Mouse (Mus musculus) limb, embryonic 14.5 days (tissue): Measurements from ENCODE around the gene Pcdh19. TPM values are rescaled to one million over a fixed set of nuclear protein-coding genes. Genes with fewer than 3 reads are reported as not detected.

Experiments used
- ATAC-seq: fragments of 200-750 bp; cut with Nextera tagmentation; 2 replicates; pipeline ENCODE4 v1.8.0; 2017; ENCODE audit warnings: low read depth, moderate number of reproducible peaks, moderate TSS enrichment; ENCODE audit not compliant: low FRiP score
- DNase-seq: peaks from one replicate; pipeline ENCODE4 v3.0.0-alpha.2; 2015; ENCODE audit warnings: low spot score
- H3K27ac ChIP-seq: fragments of 300-500 bp; sonication (generic); replicated peaks from 2 replicates; pipeline ENCODE4 v1.5.1; 2014; ENCODE audit warnings: low read depth, mild to moderate bottlenecking, low read length, moderate library complexity, mixed read lengths
- H3K27me3 ChIP-seq: fragments of 300-500 bp; sonication (generic); 2 replicates; pipeline ENCODE4 v1.6.1; 2014; ENCODE audit warnings: low read length, mixed read lengths; ENCODE audit not compliant: control insufficient read depth, insufficient read depth
- H3K36me3 ChIP-seq: fragments of 300-500 bp; sonication (generic); 2 replicates; pipeline ENCODE4 v1.6.1; 2014; ENCODE audit warnings: mild to moderate bottlenecking, low read length, moderate library complexity, mixed read lengths; ENCODE audit not compliant: control insufficient read depth, insufficient read depth
- H3K4me1 ChIP-seq: fragments of 300-500 bp; sonication (generic); 2 replicates; pipeline ENCODE4 v1.6.1; 2014; ENCODE audit warnings: antibody characterized with exemption, low read length, mixed read lengths; ENCODE audit not compliant: control insufficient read depth, insufficient read depth
- H3K4me2 ChIP-seq: fragments of 300-500 bp; sonication (generic); replicated peaks from 2 replicates; pipeline ENCODE4 v1.6.1; 2014; ENCODE audit warnings: low read depth, mild to moderate bottlenecking, low read length, moderate library complexity; ENCODE audit not compliant: severe bottlenecking
- H3K4me3 ChIP-seq: fragments of 300-500 bp; sonication (generic); replicated peaks from 2 replicates; pipeline ENCODE4 v1.5.1; 2014; ENCODE audit warnings: low read length
- H3K9ac ChIP-seq: fragments of 300-500 bp; sonication (generic); 2 replicates; pipeline ENCODE4 v1.6.1; 2014; ENCODE audit warnings: mild to moderate bottlenecking, low read depth, low read length, moderate library complexity; ENCODE audit not compliant: severe bottlenecking
- H3K9me3 ChIP-seq: fragments of 300-500 bp; sonication (generic); 2 replicates; pipeline ENCODE4 v1.6.1; 2016; ENCODE audit warnings: low read length; ENCODE audit not compliant: control insufficient read depth
- POLR2A ChIP-seq: fragments of 200-500 bp; IDR thresholded peaks from 2 replicates; pipeline ENCODE4 v1.8.0; 2012; ENCODE audit warnings: inconsistent platforms, mild to moderate bottlenecking, moderate library complexity, borderline replicate concordance; ENCODE audit not compliant: insufficient read depth, insufficient read length; ENCODE audit errors: extremely low read depth
- WGBS: fragments of 180-500 bp; shearing (Covaris S2); extraction: QIAGEN DNeasy Blood & Tissue Kit; methylation state at CpG from one replicate; pipeline ENCODE4 v1.1.7; 2014; 5-methylcytosine and 5-hydroxymethylcytosine counted together
- polyA plus RNA-seq, 2 experiments: library from polyadenylated mRNA; depleted of rRNA in 1 of 2; stranded (reverse) in 1 of 2; unstranded in 1 of 2; fragments of >200 nt; fragmentation: Nextera tagmentation in 1 of 2; extraction: Ambion mirVana in 1 of 2; gene quantifications; 2 replicates each; pipeline versions ENCODE4 v1.2.1 to v1.2.3; 2012 to 2014

The Pcdh19 gene
- polyA plus RNA-seq, 2 experiments: 5.0 to 7.6 TPM

GRCm38 (mm10) chrX:133601195-133601594 is 87.6 kb downstream of the Pcdh19 start:
- ATAC-seq (no peak), DNase-seq (no peak)
- no peak overlapping the region for H3K4me3 ChIP-seq
- no peak overlapping the region for H3K9ac ChIP-seq
- no peak overlapping the region for H3K4me2 ChIP-seq
- no peaks in the 10 kb centered on the region for H3K27me3 ChIP-seq
- 87% methylated on average over 2 of the region's 2 CpGs for WGBS
- 0 out of 2 replicates have a peak, but pooled peaks cover 3% of the 10 kb centered on the region for H3K4me1 ChIP-seq
- H3K27ac ChIP-seq: no peak overlapping the region
- H3K36me3 ChIP-seq: no peaks in the 10 kb centered on the region
- no peaks in the 10 kb centered on the region for H3K9me3 ChIP-seq
- TF ChIP-seq POLR2A: no peak

DNA sequence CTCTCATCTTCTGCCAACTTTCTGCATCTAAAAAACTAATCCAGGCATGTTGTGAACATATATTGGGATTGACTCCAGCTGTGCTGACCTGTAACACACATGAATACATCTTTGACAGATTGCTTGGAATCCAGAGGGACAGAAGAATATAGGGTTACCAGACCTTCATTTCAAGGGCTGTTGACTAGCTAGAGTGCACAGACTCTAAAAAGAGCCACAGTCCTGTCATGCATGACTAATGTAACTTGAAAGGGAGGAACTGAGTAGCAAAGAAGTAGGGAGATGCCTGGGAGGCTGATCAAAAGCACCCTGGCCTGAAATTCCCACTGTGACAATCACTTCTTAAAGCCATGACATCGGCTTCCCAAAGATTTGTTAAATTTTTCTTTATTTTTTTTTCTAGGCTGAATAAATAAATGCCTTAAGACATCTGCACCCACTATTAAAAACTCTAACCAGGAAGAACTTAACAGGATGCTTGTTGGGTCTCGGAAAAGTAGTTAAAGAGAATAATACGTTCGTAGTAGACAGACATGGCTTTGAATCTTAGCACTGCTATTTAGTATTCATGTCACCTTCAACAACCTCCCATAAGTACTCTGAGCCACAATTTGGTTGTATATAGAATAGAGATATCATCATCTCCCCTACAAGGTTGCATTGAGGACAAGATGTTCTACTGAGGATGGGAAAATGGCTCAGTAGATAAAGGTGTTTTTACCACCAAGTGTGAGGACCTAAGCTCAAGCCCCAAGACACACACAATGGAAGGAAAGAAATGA is 113.0 kb downstream of the Pcdh19 start:
- Histone ChIP-seq H3K9ac (no peak overlapping the region), H3K27ac (no peak overlapping the region), H3K27me3 (no peaks in the 10 kb centered on the region), H3K36me3 (no peaks in the 10 kb centered on the region), H3K4me2 (no peak overlapping the region), H3K9me3 (no peaks in the 10 kb centered on the region), H3K4me1 (no peaks in the 10 kb centered on the region), H3K4me3 (no peak overlapping the region)
- peak; percentile 60; the same call in 1 of the 2 replicates for ATAC-seq
- no peak for DNase-seq
- 68% methylated on average over 4 of the region's 4 CpGs for WGBS
- no peak for TF ChIP-seq POLR2A

DNA sequence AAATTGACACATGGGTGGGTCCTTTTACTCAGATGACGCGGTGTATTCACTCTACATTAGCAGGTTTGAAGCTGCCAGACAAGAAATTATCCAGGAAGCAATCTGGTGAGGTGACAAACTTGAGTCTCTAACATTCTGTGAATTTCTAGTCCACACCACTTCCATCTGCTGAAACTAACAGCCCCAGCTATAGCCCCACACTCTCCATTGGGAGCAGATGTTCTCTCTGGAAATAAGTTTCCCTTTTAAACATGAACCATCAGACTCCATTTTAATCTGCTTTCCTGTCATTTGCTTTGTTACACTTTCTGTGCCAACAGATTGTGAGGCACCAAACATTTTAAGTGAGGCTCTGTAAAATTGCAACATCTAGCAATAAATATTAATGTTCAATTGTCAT is 123.4 kb downstream of the Pcdh19 start:
- no peaks in the 10 kb centered on the region for H3K36me3 ChIP-seq
- WGBS: 88% methylated on average over 2 of the region's 2 CpGs
- no peak overlapping the region for H3K27ac ChIP-seq
- TF ChIP-seq POLR2A: no peak
- no peaks in the 10 kb centered on the region for H3K4me1 ChIP-seq
- no peaks in the 10 kb centered on the region for H3K9me3 ChIP-seq
- no peak overlapping the region for H3K9ac ChIP-seq
- DNase-seq: no peak
- no peak overlapping the region for H3K4me3 ChIP-seq
- H3K4me2 ChIP-seq: no peak overlapping the region
- no peak for ATAC-seq
- H3K27me3 ChIP-seq: no peaks in the 10 kb centered on the region

Other genes starting within 250 kb of the Pcdh19 start
- gene Tnmd, start 162.0 kb upstream of the Pcdh19 start, polyA plus RNA-seq (2012; rRNA removed): 73.5 and 98.4 TPM in 2 replicates
- gene Tnmd, start 162.0 kb upstream of the Pcdh19 start, polyA plus RNA-seq (2014; fragmentation: Nextera tagmentation; extraction: Ambion mirVana): 163 and 176 TPM in 2 replicates
- gene Tspan6, start 209.4 kb upstream of the Pcdh19 start, polyA plus RNA-seq (2012; rRNA removed): 80.3 and 84.1 TPM in 2 replicates
- 169 and 175 TPM in 2 replicates for gene Tspan6, start 209.4 kb upstream of the Pcdh19 start, polyA plus RNA-seq (2014; fragmentation: Nextera tagmentation; extraction: Ambion mirVana)
- 7.9 and 8.6 TPM in 2 replicates for gene Srpx2, start 219.4 kb upstream of the Pcdh19 start, polyA plus RNA-seq (2012; rRNA removed)
- 7.4 and 8.9 TPM in 2 replicates for gene Srpx2, start 219.4 kb upstream of the Pcdh19 start, polyA plus RNA-seq (2014; fragmentation: Nextera tagmentation; extraction: Ambion mirVana)